Mouse (Mus musculus) hindbrain, embryonic 11.5 days (tissue): ENCODE results near the gene Elf3. TPM values are rescaled to one million over a fixed set of nuclear protein-coding genes. Genes with fewer than 3 reads are reported as not detected.

ENCODE experiments used
- ATAC-seq: fragments of 200-750 bp; cut with Nextera tagmentation; 2 replicates; pipeline ENCODE4 v1.8.0; 2017; ENCODE audit warnings: mild to moderate bottlenecking, moderate TSS enrichment, moderate library complexity; ENCODE audit not compliant: low FRiP score
- DNase-seq: peaks from one replicate; pipeline ENCODE4 v3.0.0-alpha.2; 2015; ENCODE audit warnings: low spot score
- H3K27ac ChIP-seq: fragments of 300-500 bp; sonication (generic); 2 replicates; pipeline ENCODE4 v1.5.1; 2014; ENCODE audit warnings: mild to moderate bottlenecking, low read depth, low read length
- H3K27me3 ChIP-seq: fragments of 300-500 bp; sonication (generic); 2 replicates; pipeline ENCODE4 v1.6.1; 2014; ENCODE audit warnings: mild to moderate bottlenecking, low read length, moderate library complexity, mixed read lengths; ENCODE audit not compliant: control insufficient read depth, insufficient read depth
- H3K36me3 ChIP-seq: fragments of 300-500 bp; sonication (generic); 2 replicates; pipeline ENCODE4 v1.6.1; 2014; ENCODE audit warnings: mild to moderate bottlenecking, low read length, moderate library complexity, mixed read lengths; ENCODE audit not compliant: control insufficient read depth, insufficient read depth
- H3K4me1 ChIP-seq: fragments of 300-500 bp; sonication (generic); replicated peaks from 2 replicates; pipeline ENCODE4 v1.6.1; 2014; ENCODE audit warnings: low read length, mixed read lengths; ENCODE audit not compliant: control insufficient read depth, insufficient read depth
- H3K4me2 ChIP-seq: fragments of 300-500 bp; sonication (generic); replicated peaks from 2 replicates; pipeline ENCODE4 v1.6.1; 2014; ENCODE audit warnings: mild to moderate bottlenecking, low read depth, low read length
- H3K4me3 ChIP-seq: fragments of 300-500 bp; sonication (generic); 2 replicates; pipeline ENCODE4 v1.5.1; 2014; ENCODE audit warnings: low read depth, low read length
- H3K9ac ChIP-seq: fragments of 300-500 bp; sonication (generic); 2 replicates; pipeline ENCODE4 v1.6.1; 2014; ENCODE audit warnings: low read depth, low read length
- H3K9me3 ChIP-seq: fragments of 300-500 bp; sonication (generic); 2 replicates; pipeline ENCODE4 v1.6.1; 2016; ENCODE audit warnings: low read length; ENCODE audit not compliant: control insufficient read depth
- WGBS: fragments of 180-500 bp; shearing (Covaris S2); extraction: QIAGEN DNeasy Blood & Tissue Kit; methylation state at CpG from one replicate; pipeline ENCODE4 v1.1.7; 2014; 5-methylcytosine and 5-hydroxymethylcytosine counted together
- polyA plus RNA-seq: library from polyadenylated mRNA; unstranded; fragments of >200 nt; fragmentation: Nextera tagmentation; extraction: Ambion mirVana; gene quantifications from 2 replicates; pipeline ENCODE4 v1.2.1, GENCODE M21; 2014

Elf3 gene
- polyA plus RNA-seq, 1 experiment from 2014 or later: 0.73 TPM

DNA sequence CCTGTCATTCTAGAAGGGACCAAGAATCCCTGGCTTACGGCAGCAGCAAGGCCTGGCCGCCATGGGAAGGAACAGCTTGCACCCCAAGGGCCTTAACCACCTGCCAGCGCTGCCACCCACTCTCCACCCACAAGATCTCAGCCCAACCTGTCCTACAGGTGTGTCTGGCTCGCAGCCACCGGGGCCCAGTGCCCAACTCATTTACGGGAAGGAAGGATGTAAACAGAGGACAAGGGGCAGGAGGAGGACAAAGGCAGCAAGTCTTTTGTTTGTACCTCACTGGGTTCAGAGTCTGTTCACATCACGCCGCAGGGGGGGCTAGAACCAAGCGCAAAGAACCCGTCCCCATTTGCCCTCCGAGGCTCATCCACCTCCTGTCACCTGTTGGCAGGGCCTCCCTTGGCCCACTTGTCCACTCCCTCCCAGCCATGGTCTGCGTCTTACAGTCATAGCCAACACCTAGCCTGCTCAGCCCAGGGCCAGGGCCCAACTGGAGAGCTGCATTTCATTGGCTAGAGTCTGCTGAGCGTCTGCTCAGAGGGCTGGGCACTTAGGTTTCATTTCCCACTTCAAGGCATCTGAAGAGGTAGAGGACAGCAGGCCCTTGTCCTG is 30.9 kb downstream of the Elf3 start:
- H3K36me3 ChIP-seq: no peaks in the 10 kb centered on the region
- no peaks in the 10 kb centered on the region for H3K27me3 ChIP-seq
- H3K9me3 ChIP-seq: no peaks in the 10 kb centered on the region
- WGBS: 83% methylated on average over 13 of the region's 13 CpGs
- ATAC-seq (no peak), DNase-seq (no peak)
- H3K27ac ChIP-seq: no peak overlapping the region
- H3K4me3 ChIP-seq: no peak overlapping the region
- H3K4me1 ChIP-seq: no peaks in the 10 kb centered on the region
- no peak overlapping the region for H3K4me2 ChIP-seq
- no peak overlapping the region for H3K9ac ChIP-seq

DNA sequence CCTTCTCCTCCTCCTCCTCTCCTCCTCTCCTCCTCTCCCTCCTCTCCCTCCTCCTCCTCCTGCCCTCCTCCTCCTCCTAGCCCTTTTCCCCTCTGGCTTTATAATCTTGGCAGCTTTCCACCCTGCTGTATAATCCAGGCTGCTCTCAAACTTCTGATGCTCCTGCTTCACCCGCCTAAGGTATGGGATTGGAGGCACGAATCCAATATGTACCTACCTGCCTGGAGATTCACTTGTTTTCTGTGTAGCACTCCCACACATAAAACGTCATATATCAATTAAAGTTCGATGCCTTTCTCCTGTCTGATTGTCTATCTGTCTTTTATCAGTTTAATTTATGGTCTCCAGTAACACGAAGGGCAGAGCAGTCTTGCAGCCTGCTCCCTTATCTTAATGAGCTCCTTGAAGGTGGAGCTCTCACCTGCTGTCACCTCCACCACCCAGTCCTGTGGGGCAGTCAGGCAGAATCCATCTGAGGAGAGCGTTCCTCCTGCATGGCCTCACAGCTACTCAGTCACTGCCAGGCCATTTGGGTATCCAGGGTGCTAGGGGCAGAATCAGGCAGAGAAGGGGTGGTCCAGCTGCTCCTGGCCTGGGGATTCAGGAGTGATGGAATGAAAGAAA is 33.3 kb downstream of the Elf3 start:
- DNase-seq (no peak), ATAC-seq (no peak)
- WGBS: 77% methylated on average over 6 of the region's 6 CpGs
- Histone ChIP-seq H3K4me2 (no peak overlapping the region), H3K4me1 (no peaks in the 10 kb centered on the region), H3K9ac (no peak overlapping the region), H3K9me3 (no peaks in the 10 kb centered on the region), H3K27me3 (no peaks in the 10 kb centered on the region), H3K36me3 (no peaks in the 10 kb centered on the region), H3K27ac (no peak overlapping the region), H3K4me3 (no peak overlapping the region)

DNA sequence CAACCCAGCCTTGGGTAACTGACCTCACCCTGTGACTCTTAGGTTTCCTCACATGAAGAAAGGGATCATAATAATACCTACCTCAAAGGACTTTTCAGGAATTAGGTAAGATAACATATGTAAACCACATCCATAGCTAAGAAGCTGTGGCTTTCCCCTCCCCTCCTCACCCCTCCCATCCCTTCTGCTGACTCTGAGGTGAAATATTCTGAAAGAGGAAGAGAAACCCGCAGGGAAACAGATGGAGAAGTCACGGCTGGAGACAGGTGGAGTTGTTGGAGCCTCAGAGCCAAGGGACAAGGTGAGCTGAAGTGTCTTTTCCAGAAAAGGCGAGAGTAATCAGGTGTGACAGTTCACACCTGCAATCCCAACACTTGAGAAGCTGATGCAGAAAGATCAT is 34.2 kb downstream of the Elf3 start:
- Histone ChIP-seq H3K4me2 (no peak overlapping the region), H3K36me3 (no peaks in the 10 kb centered on the region), H3K9ac (no peak overlapping the region), H3K4me1 (no peaks in the 10 kb centered on the region), H3K9me3 (no peaks in the 10 kb centered on the region), H3K4me3 (no peak overlapping the region), H3K27me3 (no peaks in the 10 kb centered on the region), H3K27ac (no peak overlapping the region)
- no peak for ATAC-seq
- DNase-seq: no peak
- WGBS: 87% methylated on average over 3 of the region's 3 CpGs

DNA sequence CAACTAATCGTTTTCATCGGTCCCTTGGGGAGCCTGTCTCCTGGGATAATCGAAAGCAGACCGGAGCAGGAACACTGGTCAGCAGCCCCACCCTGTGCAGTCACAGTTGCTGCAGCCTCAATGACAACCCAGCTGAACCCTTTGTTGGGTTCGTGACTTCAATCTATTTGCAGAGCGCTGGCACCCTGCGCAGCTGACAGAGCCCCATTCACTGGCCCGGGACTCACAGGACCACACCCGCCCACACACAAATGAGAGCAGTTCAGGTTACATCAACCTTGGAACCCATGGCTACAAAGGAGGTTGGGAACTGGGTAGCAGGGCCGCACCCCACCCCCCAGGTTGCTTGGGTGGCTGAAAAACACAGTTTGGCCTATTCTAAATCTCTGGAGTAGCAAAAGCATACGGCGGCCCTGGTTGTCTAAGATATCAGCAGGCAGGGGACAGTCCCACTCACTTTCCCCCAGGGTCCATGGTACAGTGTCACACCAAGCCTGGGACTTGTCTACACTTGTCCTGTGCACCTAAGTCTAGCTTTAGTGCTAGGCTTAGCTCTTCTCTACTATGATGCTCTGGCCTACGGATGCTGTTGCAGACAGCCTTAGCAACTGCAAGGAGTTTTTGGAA is 40.6 kb downstream of the Elf3 start:
- no peak overlapping the region for H3K4me3 ChIP-seq
- no peaks in the 10 kb centered on the region for H3K36me3 ChIP-seq
- H3K9ac ChIP-seq: no peak overlapping the region
- 45% methylated on average over 13 of the region's 13 CpGs for WGBS
- no peaks in the 10 kb centered on the region for H3K9me3 ChIP-seq
- no peak overlapping the region for H3K4me2 ChIP-seq
- H3K27ac ChIP-seq: no peak overlapping the region
- no peaks in the 10 kb centered on the region for H3K27me3 ChIP-seq
- DNase-seq: no peak
- H3K4me1 ChIP-seq: 0 out of 2 replicates have a peak, but pooled peaks cover 3% of the 10 kb centered on the region
- no peak for ATAC-seq

DNA sequence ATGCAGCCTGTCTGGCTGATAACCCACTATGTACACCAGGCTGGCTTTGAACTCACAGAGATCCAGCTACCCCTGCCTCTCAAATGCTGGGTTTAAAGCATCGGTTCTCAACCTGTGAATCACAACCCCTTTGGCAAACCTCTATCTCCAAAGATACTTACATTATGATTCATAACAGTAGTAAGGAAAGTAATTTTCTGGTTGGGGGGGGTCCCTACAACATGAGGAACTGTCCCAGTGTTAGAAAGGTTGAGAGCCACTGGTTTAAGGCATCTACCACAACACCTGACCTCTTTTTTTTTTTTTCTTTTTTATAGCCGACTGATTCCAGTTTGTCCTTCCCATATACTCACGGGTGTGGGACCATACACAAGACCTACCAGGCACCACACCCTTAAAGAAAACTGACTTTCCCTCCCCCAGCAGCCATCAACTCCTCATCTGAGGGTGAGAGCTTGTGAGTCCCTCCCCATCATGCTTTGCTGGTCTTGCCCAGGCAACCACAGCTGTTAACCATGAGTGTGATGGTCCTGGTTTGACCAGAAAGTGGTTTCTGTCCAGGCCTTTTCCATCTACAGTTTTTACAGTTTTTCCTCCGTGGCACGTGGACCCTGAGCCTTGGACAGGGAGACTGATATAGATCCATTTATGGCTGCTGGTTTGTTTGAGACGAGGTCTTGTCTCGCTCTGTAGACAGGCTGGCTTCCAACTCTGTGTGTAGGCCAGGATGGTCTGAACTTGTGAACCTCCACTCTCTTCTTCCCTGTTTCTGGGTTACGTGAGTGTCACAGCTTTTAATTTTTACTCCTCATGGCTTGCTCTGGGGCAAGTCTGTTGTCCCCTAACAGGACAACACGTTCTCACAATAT is 44.4 kb downstream of the Elf3 start:
- H3K4me1 ChIP-seq: 0 out of 2 replicates have a peak, but pooled peaks cover 3% of the 10 kb centered on the region
- no peaks in the 10 kb centered on the region for H3K9me3 ChIP-seq
- no peak for ATAC-seq
- no peaks in the 10 kb centered on the region for H3K36me3 ChIP-seq
- no peak overlapping the region for H3K27ac ChIP-seq
- H3K9ac ChIP-seq: no peak overlapping the region
- no peak overlapping the region for H3K4me3 ChIP-seq
- no peak for DNase-seq
- no peaks in the 10 kb centered on the region for H3K27me3 ChIP-seq
- 91% methylated on average over 9 of the region's 9 CpGs for WGBS
- H3K4me2 ChIP-seq: no peak overlapping the region

DNA sequence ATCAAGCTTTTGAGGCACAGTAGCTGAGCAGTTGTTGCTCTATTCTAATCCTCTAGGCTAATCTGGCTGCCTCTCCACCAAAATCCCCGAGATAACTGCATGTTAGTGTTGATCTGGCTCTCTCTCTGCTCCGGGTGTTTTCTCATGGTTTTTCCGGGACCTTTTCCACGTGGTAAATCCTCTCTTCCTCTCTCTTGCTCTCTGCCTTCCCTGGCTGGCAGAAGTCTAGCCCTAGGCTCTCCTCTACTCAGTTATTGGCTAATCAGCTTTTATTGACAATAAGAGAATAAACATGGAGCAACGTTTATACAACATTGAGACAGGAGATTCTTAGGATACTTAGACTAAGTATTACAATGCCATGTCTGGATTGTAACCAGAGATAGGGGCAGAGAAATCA is 47.9 kb downstream of the Elf3 start:
- Histone ChIP-seq H3K4me1 (no peaks in the 10 kb centered on the region), H3K9ac (no peak overlapping the region), H3K27me3 (no peaks in the 10 kb centered on the region), H3K4me3 (no peak overlapping the region), H3K9me3 (no peaks in the 10 kb centered on the region), H3K36me3 (no peaks in the 10 kb centered on the region), H3K27ac (no peak overlapping the region), H3K4me2 (no peak overlapping the region)
- WGBS: 74% methylated on average over 5 of the region's 5 CpGs
- no peak for ATAC-seq
- no peak for DNase-seq

DNA sequence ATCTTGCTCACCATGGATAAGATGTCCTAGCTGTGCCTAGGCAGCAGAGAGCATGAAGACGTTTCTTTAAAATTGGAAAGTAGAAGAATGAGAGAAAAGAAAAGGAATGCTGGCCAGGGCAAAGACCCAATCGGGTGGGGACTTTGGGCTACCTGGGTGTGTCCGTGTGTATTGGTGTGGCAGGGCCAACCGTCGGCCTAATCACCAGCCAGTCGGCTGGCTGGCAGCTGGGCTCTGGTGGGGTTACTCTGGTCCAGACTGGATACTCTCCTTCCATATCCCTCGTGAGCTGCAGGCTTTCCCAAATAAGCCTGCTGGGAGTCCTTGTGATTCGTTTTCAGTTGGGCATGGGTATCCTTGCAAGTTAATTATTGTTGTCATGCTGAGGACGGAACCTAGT is 49.7 kb downstream of the Elf3 start:
- Histone ChIP-seq H3K27me3 (no peaks in the 10 kb centered on the region), H3K4me2 (no peak overlapping the region), H3K9me3 (no peaks in the 10 kb centered on the region), H3K4me3 (no peak overlapping the region), H3K36me3 (no peaks in the 10 kb centered on the region), H3K27ac (no peak overlapping the region), H3K9ac (no peak overlapping the region), H3K4me1 (no peaks in the 10 kb centered on the region)
- 69% methylated on average over 9 of the region's 9 CpGs for WGBS
- DNase-seq (no peak), ATAC-seq (no peak)

DNA sequence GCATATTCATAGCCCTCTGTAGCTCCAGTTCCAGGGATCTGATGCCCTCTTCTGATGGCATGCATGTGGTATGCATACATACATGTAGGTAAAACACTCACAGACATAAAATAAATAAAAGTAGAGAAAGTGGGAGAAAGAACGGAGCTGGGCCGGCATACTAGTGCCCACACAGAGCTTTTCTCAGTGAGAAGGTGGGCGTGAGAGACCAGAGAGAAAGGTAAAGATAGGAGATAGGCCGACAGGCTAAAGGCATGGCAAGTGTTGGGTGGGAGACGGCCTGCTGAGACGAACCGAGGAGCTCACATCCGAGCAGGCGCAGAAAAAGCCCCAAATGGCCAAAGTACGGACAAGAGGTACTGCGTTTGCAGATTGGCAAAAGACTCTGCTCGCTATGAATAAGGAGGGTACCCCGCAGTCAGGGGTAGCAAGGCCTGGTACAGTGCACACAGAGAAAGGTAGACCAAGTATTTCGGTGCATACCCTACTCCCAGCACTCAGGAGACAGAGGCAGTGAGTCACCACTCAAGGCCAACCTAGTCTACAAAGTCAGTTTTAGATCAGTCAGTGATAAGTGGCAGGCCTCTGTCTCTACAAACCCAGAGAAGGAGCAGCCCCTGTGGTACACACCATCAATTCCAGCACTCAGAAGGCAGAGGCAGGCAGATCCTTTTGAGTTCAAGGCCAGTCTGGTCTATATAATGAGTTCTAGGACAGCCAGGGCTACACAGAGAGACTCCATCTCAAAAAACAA is 51.6 kb downstream of the Elf3 start:
- no peaks in the 10 kb centered on the region for H3K27me3 ChIP-seq
- H3K4me1 ChIP-seq: no peaks in the 10 kb centered on the region
- no peak overlapping the region for H3K27ac ChIP-seq
- H3K4me3 ChIP-seq: no peak overlapping the region
- ATAC-seq: no peak
- no peaks in the 10 kb centered on the region for H3K9me3 ChIP-seq
- no peak for DNase-seq
- H3K4me2 ChIP-seq: no peak overlapping the region
- WGBS: 90% methylated on average over 14 of the region's 14 CpGs
- H3K9ac ChIP-seq: no peak overlapping the region
- H3K36me3 ChIP-seq: no peaks in the 10 kb centered on the region
